Mouse (Mus musculus) yolk sac, embryonic 10.5 days (tissue): ENCODE data around the gene Rps10.

Source experiments
- DNase-seq: peaks from one replicate; pipeline ENCODE4 v3.0.0-alpha.2; 2017; ENCODE audit warnings: low spot score

Rps10 gene

DNA sequence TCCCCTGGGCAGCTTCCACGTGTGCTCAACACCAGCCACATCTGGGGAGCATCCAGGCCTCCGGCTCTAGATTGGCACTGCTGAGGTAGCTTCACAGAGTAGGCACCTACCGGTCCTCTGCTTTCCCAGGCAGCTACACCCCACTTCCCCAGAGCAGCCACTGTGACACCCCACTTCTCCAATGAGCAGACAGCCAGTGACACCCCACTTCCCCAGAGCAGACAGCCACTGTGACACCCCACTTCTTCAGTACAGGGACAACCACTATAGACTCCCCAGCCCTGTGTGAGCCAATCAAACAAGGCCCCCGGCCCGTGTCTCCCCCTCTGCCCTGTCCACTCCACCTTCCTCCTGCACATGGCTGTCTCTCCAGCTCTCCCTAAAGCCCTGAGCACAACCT lies 24.5 kb downstream of the Rps10 start:
- no peak for DNase-seq

DNA sequence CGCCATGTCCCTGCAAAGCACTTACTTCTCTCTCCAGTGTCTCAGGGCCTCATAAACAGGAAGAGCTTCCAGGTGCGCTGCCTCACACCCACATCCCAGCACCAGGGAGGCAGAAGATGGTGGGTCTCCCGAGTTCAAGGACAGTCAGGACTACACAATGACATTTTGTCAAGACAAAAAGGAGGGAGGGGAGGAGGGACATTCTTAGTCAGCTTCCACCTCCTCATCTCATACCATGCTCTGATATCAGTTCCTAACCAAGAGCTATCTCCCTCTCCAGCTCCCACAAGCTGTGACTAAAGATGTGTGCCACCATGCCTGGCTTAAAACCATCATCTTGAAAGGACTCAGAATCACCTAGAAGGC lies 25.0 kb downstream of the Rps10 start:
- no peak for DNase-seq

DNA sequence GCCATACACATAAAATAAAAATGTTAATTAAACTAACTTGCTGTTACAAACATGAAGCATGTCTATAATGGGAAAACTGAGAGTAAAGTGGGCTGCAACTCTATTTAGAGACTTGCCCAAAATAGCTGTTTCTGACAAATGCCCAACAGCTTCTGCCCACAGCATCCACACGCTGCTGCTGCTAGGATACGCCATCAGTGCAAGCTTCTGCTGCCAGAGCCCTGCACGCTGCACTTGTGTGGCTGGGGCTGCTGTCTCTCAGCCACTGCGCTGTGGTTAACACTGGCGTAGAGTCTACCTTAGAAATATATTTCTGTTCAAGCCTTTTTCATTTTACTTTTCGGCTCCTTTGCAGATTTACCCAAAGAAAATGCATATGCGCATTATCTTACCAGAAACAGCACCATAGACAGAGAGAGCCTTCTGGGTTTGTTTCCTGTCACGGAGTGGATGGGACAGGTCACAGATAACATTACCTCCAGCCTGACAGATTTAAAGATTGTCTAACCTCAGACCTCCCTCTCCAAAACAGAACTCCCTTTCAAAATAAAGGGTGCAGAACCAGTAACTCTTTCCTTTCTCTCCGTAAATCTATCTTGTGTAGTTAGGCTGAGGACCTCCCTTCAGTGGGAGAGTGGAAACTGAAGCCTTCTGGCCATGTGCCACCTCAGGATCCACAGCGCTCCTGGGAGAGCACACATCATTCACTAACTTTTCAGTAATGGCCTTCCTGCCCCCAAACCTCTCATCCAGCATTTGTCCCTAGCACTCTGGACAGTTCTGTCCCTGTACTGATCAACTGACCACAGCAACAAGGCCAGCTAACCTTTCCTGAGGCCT lies 25.6 kb downstream of the Rps10 start:
- DNase-seq: no peak

DNA sequence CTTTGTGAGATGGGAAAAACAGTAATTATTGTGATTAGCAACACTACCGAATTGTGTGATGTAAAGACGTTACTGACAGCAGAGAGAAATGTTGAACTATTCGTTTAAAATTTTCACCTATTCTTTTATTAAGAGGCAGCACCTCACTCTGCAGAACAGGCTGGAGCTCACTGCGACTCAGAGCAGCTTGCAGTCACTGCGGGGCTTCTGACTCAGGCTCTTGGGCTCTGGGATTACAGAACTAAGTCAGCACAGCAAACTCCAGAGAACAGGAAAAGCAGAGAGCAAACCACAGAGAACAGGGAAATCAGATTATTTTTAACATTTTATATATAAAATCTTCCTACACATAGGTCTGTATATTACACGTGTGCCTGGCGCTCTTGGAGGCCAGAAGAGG lies 26.9 kb downstream of the Rps10 start:
- DNase-seq: no peak

DNA sequence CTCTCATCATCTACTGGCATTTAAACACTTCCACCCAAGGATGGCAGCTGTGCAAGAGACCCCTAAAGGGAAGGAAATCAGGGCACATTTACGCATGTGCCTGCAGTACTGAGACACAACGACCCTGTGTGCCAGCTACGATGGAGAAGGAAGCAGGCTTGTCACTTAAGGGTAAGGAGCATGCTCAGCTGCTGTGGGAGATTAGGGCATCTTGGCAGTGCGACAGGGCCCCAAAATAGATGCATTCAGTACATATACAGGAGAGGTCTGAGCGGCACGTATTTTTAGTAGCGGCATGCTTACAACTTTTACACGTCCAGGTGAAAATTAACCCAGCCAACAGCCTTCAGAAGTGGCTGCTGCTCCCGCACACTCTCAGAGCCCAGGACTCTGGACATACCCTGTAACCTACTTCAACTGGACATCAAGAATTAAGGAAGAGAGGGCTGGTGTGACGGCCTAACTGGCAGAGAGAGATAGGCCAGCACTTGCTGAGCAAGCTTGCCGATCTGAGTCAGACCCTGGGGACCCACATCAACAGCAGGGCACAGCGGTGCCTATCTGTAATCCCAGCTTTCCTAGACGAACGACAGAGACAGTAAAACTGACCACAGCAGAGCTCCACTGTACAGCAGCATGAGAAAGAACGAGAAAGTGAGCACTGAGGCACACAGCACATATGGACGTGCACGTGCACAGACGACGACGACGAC lies 32.8 kb downstream of the Rps10 start:
- no peak for DNase-seq

DNA sequence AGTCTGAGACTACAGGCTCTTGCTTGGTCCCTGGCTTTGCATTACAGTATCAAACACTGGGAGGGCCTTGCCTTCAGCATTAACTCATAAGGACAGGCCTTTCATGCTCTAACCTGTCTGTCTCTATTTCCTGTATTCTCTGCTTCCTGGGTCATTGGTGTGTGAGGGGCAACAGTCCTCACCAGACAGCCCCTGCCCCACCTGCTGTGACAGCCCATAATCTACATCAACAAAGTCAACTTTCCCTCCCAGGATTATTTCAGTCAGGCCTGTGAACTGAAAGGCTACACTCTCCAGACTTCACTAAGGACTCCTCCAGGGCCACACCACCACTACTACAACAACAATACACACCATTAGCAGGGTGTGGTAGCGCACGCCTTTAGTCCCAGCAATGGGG lies 33.4 kb downstream of the Rps10 start:
- DNase-seq: no peak

DNA sequence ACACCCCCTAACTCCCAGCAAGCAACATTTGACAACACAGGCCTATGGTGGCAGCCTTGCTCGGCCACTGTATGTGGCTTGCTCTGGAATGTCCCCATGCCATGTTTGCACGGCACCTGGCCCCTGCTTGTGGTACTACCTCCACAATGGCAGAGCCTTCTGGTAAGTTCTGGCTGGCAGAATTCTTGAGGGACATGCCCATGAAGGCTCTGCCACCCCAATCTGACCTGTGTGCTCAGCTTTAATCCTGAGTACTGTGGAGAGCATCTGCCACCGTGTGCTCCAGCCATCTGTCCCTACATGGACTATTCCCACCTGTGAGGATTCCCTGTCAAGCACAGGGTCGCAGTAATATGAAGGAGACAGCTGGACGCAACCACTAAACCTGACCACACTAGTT lies 35.6 kb downstream of the Rps10 start:
- no peak for DNase-seq

DNA sequence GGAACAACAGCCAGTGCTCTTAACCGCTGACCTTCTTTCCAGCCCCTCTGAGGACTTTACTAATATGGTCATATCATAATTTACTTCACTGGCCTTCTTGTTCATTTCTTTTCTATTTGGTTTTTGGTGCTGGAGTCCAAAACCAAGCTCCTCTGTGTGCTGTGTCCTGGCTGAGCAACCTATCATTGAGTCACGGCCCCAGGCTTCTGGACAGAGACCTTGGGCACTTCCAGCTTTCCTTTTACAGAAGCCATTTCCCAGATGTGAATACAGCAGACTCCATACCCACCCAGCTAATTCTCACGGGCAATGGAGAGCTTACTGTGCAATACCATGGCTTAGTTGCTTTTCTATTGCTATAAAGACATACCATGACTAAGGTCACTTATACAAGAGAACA lies 36.2 kb downstream of the Rps10 start:
- no peak for DNase-seq

DNA sequence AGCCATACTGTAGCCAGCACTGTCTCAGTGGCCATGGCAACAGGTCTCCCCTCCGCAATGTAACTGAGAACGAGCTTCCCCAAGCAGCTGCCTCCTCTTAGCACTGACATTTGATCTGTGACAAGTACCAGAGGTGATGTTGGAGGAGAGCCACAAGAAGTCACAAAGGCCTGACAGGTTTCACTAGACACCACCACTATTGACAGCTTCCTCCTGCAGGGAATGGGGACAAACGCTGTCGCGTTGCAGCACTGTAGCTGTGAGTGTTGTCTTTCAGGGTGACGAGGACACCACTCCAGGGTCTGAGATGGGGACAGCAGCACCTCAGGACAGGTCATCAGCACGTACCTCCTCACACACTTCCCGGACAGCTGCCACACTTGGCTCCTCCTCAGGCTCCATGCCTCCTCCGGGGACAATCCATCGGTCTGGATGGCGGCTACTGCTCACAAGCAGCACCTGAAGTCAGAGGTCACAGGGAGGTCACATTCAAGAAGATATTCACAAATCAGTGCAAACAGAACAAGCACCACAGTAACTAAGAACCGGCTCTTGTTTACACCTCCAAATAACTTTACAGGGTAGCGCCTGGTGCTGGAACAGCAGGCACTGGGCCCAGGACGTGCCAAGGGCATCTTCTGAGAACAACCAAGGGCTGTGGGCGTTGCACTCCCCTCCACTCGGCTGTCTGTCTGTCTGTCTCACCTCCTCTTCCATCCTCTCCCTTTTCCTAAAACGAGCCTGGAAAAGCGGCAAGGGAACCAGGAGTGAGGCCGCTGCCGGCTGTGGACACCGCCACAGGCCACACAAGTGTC lies 39.9 kb downstream of the Rps10 start:
- no peak for DNase-seq

DNA sequence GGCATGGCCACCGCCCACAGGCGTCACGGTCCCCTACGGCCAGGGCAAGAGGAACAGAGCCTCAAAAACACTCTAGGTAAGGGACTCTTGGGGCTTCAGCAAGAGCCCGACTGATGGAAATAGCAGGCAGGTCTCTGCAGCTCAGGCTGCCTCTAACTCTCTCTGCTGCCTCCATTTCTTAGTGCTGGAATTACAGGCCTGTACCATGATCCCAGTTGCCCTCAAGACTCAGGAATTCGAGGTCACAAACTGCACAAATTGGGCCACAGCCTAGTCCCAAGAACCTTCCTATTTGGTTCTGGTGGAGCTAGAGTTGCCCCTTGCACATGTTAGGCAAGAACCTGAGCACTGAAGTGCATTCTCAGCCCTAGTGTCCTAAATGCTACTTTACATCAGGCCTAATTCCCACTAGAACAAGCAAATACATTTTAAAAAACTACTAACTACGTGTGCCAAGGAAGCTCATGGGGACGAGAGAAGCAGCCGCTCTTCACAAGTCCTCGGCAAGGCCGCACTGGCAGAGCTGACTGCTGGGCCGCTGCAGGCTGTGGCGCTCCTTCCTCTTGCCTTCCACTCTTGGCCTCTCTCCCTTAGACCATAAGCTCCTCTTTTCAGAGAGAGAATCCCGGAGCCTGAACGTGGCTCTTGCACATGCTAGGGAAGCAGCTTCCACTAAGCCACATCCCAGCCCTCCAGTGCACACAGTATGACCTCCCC lies 40.7 kb downstream of the Rps10 start:
- DNase-seq: no peak

DNA sequence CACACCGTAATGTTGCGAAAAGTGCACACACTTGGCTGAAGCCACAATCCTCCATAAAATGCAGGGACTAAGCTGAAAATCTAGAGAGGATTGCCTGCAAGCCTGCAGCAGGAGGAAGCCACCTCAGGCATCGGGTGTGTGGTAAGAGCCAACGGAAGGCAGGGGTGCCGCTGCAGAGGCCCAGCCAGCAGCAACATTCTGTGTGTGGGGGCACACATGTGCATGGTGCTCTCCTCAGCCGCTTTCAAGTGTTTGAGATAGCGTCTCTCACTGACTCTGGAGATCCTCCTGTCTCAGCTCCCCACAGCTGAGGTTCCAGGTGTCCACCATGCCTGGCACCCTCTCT lies 43.9 kb downstream of the Rps10 start:
- no peak for DNase-seq

DNA sequence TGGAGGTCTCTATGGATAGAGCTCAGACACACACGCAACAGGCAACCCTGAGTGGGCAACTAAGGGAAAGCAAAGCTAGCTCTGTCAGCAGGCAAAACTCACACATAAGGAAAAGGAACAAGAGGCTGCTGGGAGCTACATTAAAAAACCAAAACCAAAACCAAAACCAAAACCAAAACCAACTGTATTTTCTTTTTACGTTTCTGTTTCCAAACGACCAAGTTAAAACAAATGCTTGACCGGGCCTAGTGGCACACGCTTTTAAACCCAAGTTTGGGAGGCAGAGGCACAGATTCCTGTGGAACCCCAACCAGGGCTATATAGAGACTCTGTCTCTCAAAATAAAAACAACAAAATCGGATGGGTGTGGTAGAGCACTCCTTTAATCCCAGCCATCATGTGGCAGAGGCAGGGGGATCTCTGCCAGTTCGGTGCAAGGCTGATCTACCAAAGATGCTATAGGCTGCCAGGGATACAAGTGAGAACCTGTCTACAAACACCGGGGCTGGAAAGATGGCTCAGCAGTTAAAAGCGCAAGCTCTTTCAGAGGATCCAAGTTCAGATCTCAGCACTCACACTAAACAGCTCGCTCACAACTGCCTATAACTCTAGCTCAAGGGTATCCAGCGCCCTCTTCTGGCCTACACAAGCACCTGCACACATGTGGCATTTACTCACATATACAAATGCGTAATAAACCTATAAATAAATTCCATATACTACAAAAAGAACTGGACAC lies 44.5 kb downstream of the Rps10 start:
- DNase-seq: no peak

DNA sequence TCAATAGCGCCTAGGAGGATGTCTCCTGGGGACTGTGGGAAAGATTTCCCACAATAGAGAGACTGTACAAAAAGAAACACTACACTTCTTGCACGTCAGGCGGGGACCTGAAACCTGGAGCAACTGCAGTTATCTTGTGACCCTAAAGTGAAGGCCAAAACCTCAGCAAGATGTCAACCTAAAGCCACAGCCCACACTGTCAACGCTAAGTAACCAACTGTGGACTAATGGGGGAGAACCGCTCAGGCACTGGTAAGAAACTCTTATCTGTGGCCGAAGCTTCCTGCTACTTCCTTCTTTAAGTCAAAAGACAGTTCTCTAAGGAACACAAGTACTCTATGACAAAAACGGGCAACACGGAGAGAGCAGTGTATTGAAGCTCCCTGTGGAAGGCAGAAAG lies 48.2 kb downstream of the Rps10 start:
- no peak for DNase-seq

DNA sequence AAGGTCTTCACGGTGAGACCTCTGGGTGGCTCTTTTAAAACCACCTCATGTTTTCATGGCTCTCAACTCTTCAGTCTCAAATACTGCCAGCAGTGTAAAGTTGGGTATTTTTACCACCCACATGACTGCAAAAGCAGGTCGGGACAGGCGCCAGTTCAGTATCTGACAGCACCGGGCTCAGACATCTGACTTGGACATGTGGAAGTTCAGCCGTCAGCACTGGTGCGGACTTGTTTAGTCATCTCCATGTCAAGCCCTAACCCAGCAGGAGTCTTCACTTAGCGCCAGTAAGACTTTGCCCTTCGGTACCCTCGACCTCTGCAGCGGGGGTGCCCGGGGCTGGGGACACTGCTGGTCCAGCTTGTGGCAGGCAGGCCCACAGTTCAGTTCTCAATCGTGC lies 49.2 kb downstream of the Rps10 start:
- DNase-seq: peak; percentile 47

DNA sequence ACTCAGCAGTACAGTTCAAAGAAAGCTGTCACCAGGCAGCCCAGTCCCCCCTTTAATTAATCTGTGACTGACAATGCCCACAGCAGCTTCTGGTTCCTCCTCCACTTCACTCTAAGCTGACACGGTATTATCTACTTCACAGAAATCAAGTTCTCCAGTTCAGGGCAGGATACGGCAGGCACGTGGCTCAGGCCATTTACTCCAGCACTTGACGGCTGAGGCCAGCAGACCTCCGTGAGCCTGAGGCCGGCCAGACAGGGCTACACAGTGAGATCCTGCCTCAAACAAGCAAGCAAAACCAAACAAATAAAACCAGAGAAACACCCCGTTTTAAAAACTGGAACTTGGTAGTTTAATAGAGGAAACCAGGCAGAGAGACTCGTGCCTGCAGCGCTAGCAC lies 49.8 kb downstream of the Rps10 start:
- peak; percentile 34 for DNase-seq

DNA sequence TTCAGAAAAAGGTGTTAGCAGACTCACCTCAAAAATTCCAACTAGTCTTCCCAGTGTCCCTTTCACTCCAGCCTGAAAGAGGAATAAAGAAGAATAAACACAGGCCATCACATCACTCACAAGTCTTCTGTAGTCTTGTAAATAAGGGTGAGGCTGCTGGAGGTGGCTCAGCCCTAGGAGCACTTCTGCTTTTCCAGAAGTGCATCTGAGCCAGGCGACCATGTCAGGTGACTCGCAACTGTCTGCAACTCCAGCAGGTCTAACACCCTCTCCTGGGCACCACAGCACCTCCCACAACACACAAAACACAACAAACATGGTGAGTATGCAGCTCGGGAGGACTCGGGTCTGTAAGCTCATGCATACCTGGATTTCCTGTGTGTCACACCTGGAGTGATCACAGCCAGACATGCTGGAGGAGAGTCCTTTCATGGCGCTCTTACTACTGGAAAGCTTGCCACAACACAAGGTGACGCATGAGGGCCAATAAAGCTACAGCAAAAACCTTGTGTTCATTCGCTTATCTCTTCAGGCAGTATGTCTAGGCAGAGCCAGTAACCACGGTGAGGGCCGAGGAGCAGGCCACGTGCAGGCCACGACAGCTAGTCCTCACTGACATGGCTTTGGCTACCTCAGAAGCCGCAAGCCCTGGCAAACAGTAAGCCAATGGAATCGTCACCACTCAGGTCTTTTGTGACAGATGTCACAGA lies 53.1 kb downstream of the Rps10 start:
- DNase-seq: no peak
